Mouse (Mus musculus) MEL (cell line): ENCODE measurements around the gene Hist2h2ac. TPM values are rescaled to one million over a fixed set of nuclear protein-coding genes. Genes with fewer than 3 reads are reported as not detected.

Source experiments
- DNase-seq: peaks from one replicate; pipeline ENCODE4 v3.0.0; 2011; ENCODE audit warnings: low read depth, low spot score
- H3K27ac ChIP-seq: 2 replicates; pipeline ENCODE4 v1.5.1; 2012; ENCODE audit warnings: low read depth, mild to moderate bottlenecking, control low read depth, low read length, moderate library complexity; ENCODE audit not compliant: control insufficient read depth
- H3K27me3 ChIP-seq, 2 experiments: fragments of 150-350 bp in 1 of 2; sonication (generic) in 1 of 2; 2 replicates each; pipeline ENCODE4 v1.6.1; 2012; ENCODE audit warnings: low read length in 2 of 2, mild to moderate bottlenecking in 2 of 2, improper control_type of control experiment in 1 of 2, moderate library complexity in 1 of 2; ENCODE audit not compliant: insufficient read depth in 2 of 2, control insufficient read depth in 1 of 2
- H3K36me3 ChIP-seq, 2 experiments: 2 replicates each; pipeline ENCODE4 v1.6.1; 2012 to 2014; ENCODE audit warnings: low read length in 2 of 2, improper control_type of control experiment in 1 of 2, inconsistent platforms in 1 of 2, mild to moderate bottlenecking in 1 of 2; ENCODE audit not compliant: insufficient read depth in 2 of 2, control insufficient read depth in 1 of 2
- H3K4me1 ChIP-seq, 2 experiments: fragments of 150-350 bp in 1 of 2; sonication (generic) in 1 of 2; 2 replicates each; pipeline ENCODE4 v1.6.1; 2012; ENCODE audit warnings: low read length in 2 of 2, improper control_type of control experiment in 1 of 2, mild to moderate bottlenecking in 1 of 2; ENCODE audit not compliant: insufficient read depth in 2 of 2, control insufficient read depth in 1 of 2
- H3K4me3 ChIP-seq, 2 experiments: fragments of 150-350 bp in 1 of 2; sonication (generic) in 1 of 2; 2 replicates each; pipeline ENCODE4 v1.5.1; 2012; ENCODE audit warnings: low read depth in 2 of 2, low read length in 2 of 2, mild to moderate bottlenecking in 2 of 2, moderate library complexity in 2 of 2, control low read depth in 1 of 2, improper control_type of control experiment in 1 of 2; ENCODE audit not compliant: control insufficient read depth in 1 of 2, insufficient read depth in 1 of 2
- H3K79me2 ChIP-seq: 2 replicates; pipeline ENCODE4 v1.6.1; 2012; ENCODE audit warnings: mild to moderate bottlenecking, low read length, moderate library complexity; ENCODE audit not compliant: control insufficient read depth, poor library complexity, insufficient read depth
- H3K9ac ChIP-seq: 2 replicates; pipeline ENCODE4 v1.6.1; 2012; ENCODE audit warnings: low read depth, mild to moderate bottlenecking, control low read depth, low read length, moderate library complexity; ENCODE audit not compliant: control insufficient read depth, poor library complexity, severe bottlenecking
- H3K9me3 ChIP-seq: fragments of 150-350 bp; sonication (generic); replicated peaks from 2 replicates; pipeline ENCODE4 v1.6.1; 2012; ENCODE audit warnings: mild to moderate bottlenecking, low read length, improper control_type of control experiment, moderate library complexity; ENCODE audit not compliant: insufficient read depth
- CHD1 ChIP-seq: IDR thresholded peaks from 2 replicates; pipeline ENCODE4 v1.6.1; 2012; ENCODE audit warnings: low read depth, mild to moderate bottlenecking, inconsistent platforms, low read length, improper control_type of control experiment
- CHD2 ChIP-seq: IDR thresholded peaks from 2 replicates; pipeline ENCODE4 v1.6.1; 2011; ENCODE audit warnings: low read length, improper control_type of control experiment
- CTCF ChIP-seq, 3 experiments: IDR thresholded peaks in 2 of 3; conservative IDR thresholded peaks in 1 of 3; 2 replicates each; pipeline ENCODE4 v1.5.1; 2011 to 2012; ENCODE audit warnings: low read length in 3 of 3, low read depth in 2 of 3, mild to moderate bottlenecking in 2 of 3, improper control_type of control experiment in 1 of 3, inconsistent platforms in 1 of 3, mixed read lengths in 1 of 3, moderate library complexity in 1 of 3; ENCODE audit not compliant: control insufficient read depth in 1 of 3, insufficient read depth in 1 of 3, poor library complexity in 1 of 3, severe bottlenecking in 1 of 3
- ETS1 ChIP-seq: IDR thresholded peaks from 2 replicates; pipeline ENCODE4 v1.6.1; 2012; ENCODE audit warnings: low read depth, mild to moderate bottlenecking, inconsistent platforms, low read length, improper control_type of control experiment, moderate library complexity
- GABPA ChIP-seq: IDR thresholded peaks from 2 replicates; pipeline ENCODE4 v1.6.1; 2012; ENCODE audit warnings: low read depth, mild to moderate bottlenecking, inconsistent platforms, low read length, improper control_type of control experiment, moderate library complexity
- KAT2A ChIP-seq: conservative IDR thresholded peaks from 2 replicates; pipeline ENCODE4 v1.6.1; 2012; ENCODE audit warnings: low read depth, low read length, improper control_type of control experiment, inconsistent platforms
- MAZ ChIP-seq: IDR thresholded peaks from 2 replicates; pipeline ENCODE4 v1.6.1; 2012; ENCODE audit warnings: low read depth, mild to moderate bottlenecking, inconsistent platforms, low read length, improper control_type of control experiment
- MYB ChIP-seq: IDR thresholded peaks from 2 replicates; pipeline ENCODE4 v1.6.1; 2011; ENCODE audit warnings: mild to moderate bottlenecking, low read depth, low read length, improper control_type of control experiment
- NELFE ChIP-seq: IDR thresholded peaks from 2 replicates; pipeline ENCODE4 v1.6.1; 2011; ENCODE audit warnings: low read depth, low read length, improper control_type of control experiment
- NRF1 ChIP-seq: IDR thresholded peaks from 2 replicates; pipeline ENCODE4 v1.6.1; 2014; ENCODE audit warnings: low read depth, mild to moderate bottlenecking, inconsistent platforms, low read length, improper control_type of control experiment, moderate library complexity; ENCODE audit not compliant: poor library complexity, insufficient read depth, severe bottlenecking
- POLR2A ChIP-seq, 2 experiments: IDR thresholded peaks; 2 replicates each; pipeline ENCODE4 v1.6.1; 2011 to 2012; ENCODE audit warnings: low read length in 2 of 2, mild to moderate bottlenecking in 2 of 2, control low read depth in 1 of 2, improper control_type of control experiment in 1 of 2, low read depth in 1 of 2, moderate library complexity in 1 of 2; ENCODE audit not compliant: control insufficient read depth in 1 of 2, insufficient read depth in 1 of 2, poor library complexity in 1 of 2
- POLR2AphosphoS2 ChIP-seq: IDR thresholded peaks from 2 replicates; pipeline ENCODE4 v1.6.1; 2011; ENCODE audit warnings: low read length, improper control_type of control experiment
- RCOR1 ChIP-seq: IDR thresholded peaks from 2 replicates; pipeline ENCODE4 v1.6.1; 2012; ENCODE audit warnings: low read depth, mild to moderate bottlenecking, inconsistent platforms, low read length, improper control_type of control experiment
- SMC3 ChIP-seq: IDR thresholded peaks from 2 replicates; pipeline ENCODE4 v1.6.1; 2011; ENCODE audit warnings: low read depth, low read length, improper control_type of control experiment
- TBP ChIP-seq: IDR thresholded peaks from 2 replicates; pipeline ENCODE4 v1.8.0; 2011; ENCODE audit warnings: low read depth, low read length, improper control_type of control experiment
- TCF12 ChIP-seq: IDR thresholded peaks from 2 replicates; pipeline ENCODE4 v1.6.1; 2014; ENCODE audit warnings: low read depth, mild to moderate bottlenecking, inconsistent platforms, low read length, improper control_type of control experiment, moderate library complexity
- UBTF ChIP-seq: IDR thresholded peaks from 2 replicates; pipeline ENCODE4 v1.6.1; 2012; ENCODE audit warnings: low read depth, mild to moderate bottlenecking, inconsistent platforms, low read length, improper control_type of control experiment, moderate library complexity, borderline replicate concordance; ENCODE audit not compliant: insufficient read depth
- ZC3H11A ChIP-seq: IDR thresholded peaks from 2 replicates; pipeline ENCODE4 v1.6.1; 2012; ENCODE audit warnings: low read depth, mild to moderate bottlenecking, inconsistent platforms, low read length, improper control_type of control experiment
- ZMIZ1 ChIP-seq: IDR thresholded peaks from 2 replicates; pipeline ENCODE4 v1.6.1; 2012; ENCODE audit warnings: low read depth, mild to moderate bottlenecking, inconsistent platforms, low read length, improper control_type of control experiment, moderate library complexity
- ZNF384 ChIP-seq: IDR thresholded peaks from 2 replicates; pipeline ENCODE4 v1.6.1; 2012; ENCODE audit warnings: low read depth, mild to moderate bottlenecking, inconsistent platforms, low read length, improper control_type of control experiment
- polyA plus RNA-seq, 2 experiments: library from polyadenylated mRNA; stranded (reverse) in 1 of 2; unstranded in 1 of 2; fragments of >175 nt in 1 of 2; fragments of >200 nt in 1 of 2; gene quantifications; 2 replicates each; pipeline versions ENCODE4 v1.2.1 to v1.2.4; 2012; ENCODE audit warnings: low replicate concordance in 2 of 2, low read depth in 1 of 2; ENCODE audit not compliant: insufficient read length in 2 of 2, insufficient read depth in 1 of 2, missing spikeins in 1 of 2
- total RNA-seq: library from RNA; depleted of rRNA; stranded (reverse); fragments of 300-350 nt; gene quantifications from 2 replicates; pipeline ENCODE4 v1.2.3, GENCODE M21; 2012

Hist2h2ac gene
- total and polyA plus RNA-seq, 3 experiments, result 4.8 to 2,824 TPM; not detected in 1

DNA sequence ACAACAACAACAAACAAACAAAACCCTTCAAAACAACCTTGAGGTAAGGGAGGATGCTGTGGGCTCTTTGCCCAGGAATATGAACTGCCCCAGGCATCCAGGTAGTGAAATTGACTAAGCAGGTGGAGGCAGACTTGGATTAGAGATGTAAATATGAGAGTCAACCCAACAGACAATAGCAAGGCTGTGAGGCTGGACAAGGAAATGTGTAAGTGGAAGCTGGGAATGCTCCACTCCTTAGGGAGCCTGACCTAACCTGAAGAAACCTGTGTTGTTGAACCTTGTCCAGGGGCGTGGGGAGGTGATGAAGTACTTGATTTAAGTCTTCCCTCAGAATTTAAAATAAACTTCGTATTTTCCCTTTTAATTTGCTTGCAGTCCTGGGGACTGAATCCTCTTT, 41.8 kb downstream of the Hist2h2ac start:
- TF ChIP-seq KAT2A (no peak), SMC3 (no peak), ZMIZ1 (no peak; the same call in 1 of the 2 replicates), POLR2AphosphoS2 (peak; percentile 73), NRF1 (no peak), ZC3H11A (no peak), ZNF384 (no peak), MYB (no peak), NELFE (peak; percentile 13; the same call in 1 of the 2 replicates), POLR2A (IDR thresholded peaks at IDR 0.05; ENCODE audit: control insufficient read depth in 1 of 2, insufficient read depth in 1 of 2, low read depth in 1 of 2, low read length in 2 of 2, poor library complexity in 1 of 2) (peak in 1 of 2 experiments; percentile 18; a peak in 1 of 4 replicates), CHD2 (no peak), CTCF (IDR thresholded peaks at IDR 0.05 in 2 of 3, conservative IDR thresholded peaks at IDR 0.05 in 1 of 3; ENCODE audit: control insufficient read depth in 1 of 3, insufficient read depth in 1 of 3, low read depth in 2 of 3, low read length in 3 of 3, poor library complexity in 1 of 3, severe bottlenecking in 1 of 3) (no peak), MAZ (no peak), TBP (no peak), CHD1 (no peak), GABPA (no peak)
- TF ChIP-seq, all 39 proteins: peak for 3
- peak; percentile 39 for DNase-seq
- H3K27ac ChIP-seq, result no peak overlapping the region
- no peaks in the 10 kb centered on the region for H3K9me3 ChIP-seq
- peaks cover 17% of the 10 kb centered on the region for H3K79me2 ChIP-seq
- no peaks in the 10 kb centered on the region for H3K27me3 ChIP-seq
- H3K36me3 ChIP-seq, result peaks cover 22 to 24% of the 10 kb centered on the region in 2 experiments
- no peak overlapping the region for H3K4me3 ChIP-seq
- H3K4me1 ChIP-seq, result peaks cover 2 to 18% of the 10 kb centered on the region in 2 experiments
- H3K9ac ChIP-seq, result no peak overlapping the region

DNA sequence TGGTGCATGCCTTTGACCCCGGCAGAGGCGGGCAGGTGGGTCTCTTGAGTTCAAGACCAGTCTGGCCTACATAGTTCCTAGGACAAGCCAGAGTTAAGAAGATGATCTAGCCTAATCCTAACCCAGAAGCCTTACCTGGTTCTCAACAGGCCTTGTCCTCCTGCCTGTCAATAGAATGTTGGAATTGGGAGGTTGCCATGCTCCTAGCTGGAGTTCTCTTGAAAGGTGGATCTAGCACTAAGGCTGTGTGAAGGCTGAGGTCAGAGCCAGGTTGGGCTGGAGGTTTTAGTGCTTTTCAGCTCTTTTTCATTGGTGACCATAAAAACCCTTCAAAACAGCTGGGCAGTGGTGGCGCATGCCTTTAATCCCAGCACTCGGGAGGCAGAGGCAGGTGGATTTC, 42.3 kb downstream of the Hist2h2ac start:
- peak in 1 of 2 experiments; percentile 36; a peak in 2 of 4 replicates for TF ChIP-seq POLR2A (IDR thresholded peaks at IDR 0.05; ENCODE audit: control insufficient read depth in 1 of 2, insufficient read depth in 1 of 2, low read depth in 1 of 2, low read length in 2 of 2, poor library complexity in 1 of 2)
- no peak for TF ChIP-seq ETS1
- no peak for TF ChIP-seq TCF12
- TF ChIP-seq KAT2A, result no peak
- TF ChIP-seq POLR2AphosphoS2, result peak; percentile 44
- TF ChIP-seq UBTF, result no peak
- TF ChIP-seq RCOR1, result no peak
- peaks cover 2 to 23% of the 10 kb centered on the region in 2 experiments for H3K4me1 ChIP-seq
- peaks cover 24 to 25% of the 10 kb centered on the region in 2 experiments for H3K36me3 ChIP-seq

More for the DNA sequence above, 42.3 kb downstream of the Hist2h2ac start:
- no peak overlapping the region for H3K9ac ChIP-seq
- no peak overlapping the region for H3K4me3 ChIP-seq
- H3K9me3 ChIP-seq, result no peaks in the 10 kb centered on the region
- H3K27me3 ChIP-seq, result no peaks in the 10 kb centered on the region
- H3K79me2 ChIP-seq, result peaks cover 21% of the 10 kb centered on the region
- no peak overlapping the region for H3K27ac ChIP-seq
- peak; percentile 37 for DNase-seq
